Mouse (Mus musculus): ENCODE measurements at regions not wholly inside any gene's neighbourhood (a gene's known extent, or its start where the extent isn't known, plus 50 kb on each side); places are given as distances from the start of the nearest gene placed in this dataset.

GRCm38 (mm10) chr16:76223716-76224115 is 149.9 kb downstream of the Nrip1 start:
- WGBS = 56% methylated on average over 4 of the region's 4 CpGs
- H3K36me3 ChIP-seq (ENCODE audit: control insufficient read depth, insufficient read depth, low read length) = no peaks in the 10 kb centered on the region
- H3K4me1 ChIP-seq (ENCODE audit: control insufficient read depth, insufficient read depth, insufficient read length, low read length) = peaks cover 32% of the 10 kb centered on the region; the same call in 1 of the 2 replicates
- TF ChIP-seq POLR2A (IDR thresholded peaks at IDR 0.05; ENCODE audit: low read depth, low read length) (no peak), CTCF (IDR thresholded peaks at IDR 0.05; ENCODE audit: extremely low read depth, insufficient read length, insufficient replicate concordance, low read depth, low read length) (no peak)
- peak overlapping the region; percentile 92 for H3K27ac ChIP-seq (ENCODE audit: insufficient read depth, low read depth, low read length)
- no peak overlapping the region for H3K4me3 ChIP-seq (ENCODE audit: low read depth, low read length)
- no peaks in the 10 kb centered on the region for H3K27me3 ChIP-seq (ENCODE audit: control insufficient read depth, insufficient read depth, low read length)

GRCm38 (mm10) chr16:76222960-76223359 is 150.7 kb downstream of the Nrip1 start:
- Histone ChIP-seq H3K27ac (ENCODE audit: insufficient read depth, low read depth, low read length) (peak overlapping the region; percentile 92), H3K27me3 (ENCODE audit: control insufficient read depth, insufficient read depth, low read length) (no peaks in the 10 kb centered on the region), H3K36me3 (ENCODE audit: control insufficient read depth, insufficient read depth, low read length) (no peaks in the 10 kb centered on the region), H3K4me1 (ENCODE audit: control insufficient read depth, insufficient read depth, insufficient read length, low read length) (peaks cover 35% of the 10 kb centered on the region; the same call in 1 of the 2 replicates), H3K4me3 (ENCODE audit: low read depth, low read length) (no peak overlapping the region)
- WGBS = 57% methylated on average over 5 of the region's 5 CpGs
- no peak for TF ChIP-seq CTCF (IDR thresholded peaks at IDR 0.05; ENCODE audit: extremely low read depth, insufficient read length, insufficient replicate concordance, low read depth, low read length)
- no peak for TF ChIP-seq POLR2A (IDR thresholded peaks at IDR 0.05; ENCODE audit: low read depth, low read length)

- Histone ChIP-seq H3K27ac (ENCODE audit: insufficient read depth, low read depth, low read length) (no peak overlapping the region), H3K27me3 (ENCODE audit: control insufficient read depth, insufficient read depth, low read length) (no peaks in the 10 kb centered on the region), H3K4me3 (ENCODE audit: low read depth, low read length) (no peak overlapping the region), H3K36me3 (ENCODE audit: control insufficient read depth, insufficient read depth, low read length) (no peaks in the 10 kb centered on the region), H3K4me1 (ENCODE audit: control insufficient read depth, insufficient read depth, insufficient read length, low read length) (peaks cover 24% of the 10 kb centered on the region; the same call in 1 of the 2 replicates)
- TF ChIP-seq POLR2A (IDR thresholded peaks at IDR 0.05; ENCODE audit: low read depth, low read length) (no peak), CTCF (IDR thresholded peaks at IDR 0.05; ENCODE audit: extremely low read depth, insufficient read length, insufficient replicate concordance, low read depth, low read length) (no peak)
- 76% methylated on average over 3 of the region's 3 CpGs for WGBS
Observed at GRCm38 (mm10) chr16:76220466-76220865, 153.2 kb downstream of the Nrip1 start.

- no peaks in the 10 kb centered on the region for H3K27me3 ChIP-seq (ENCODE audit: control insufficient read depth, insufficient read depth, low read length)
- H3K4me3 ChIP-seq (ENCODE audit: low read depth, low read length) = no peak overlapping the region
- H3K4me1 ChIP-seq (ENCODE audit: control insufficient read depth, insufficient read depth, insufficient read length, low read length) = peaks cover 20% of the 10 kb centered on the region; the same call in 1 of the 2 replicates
- TF ChIP-seq CTCF (IDR thresholded peaks at IDR 0.05; ENCODE audit: extremely low read depth, insufficient read length, insufficient replicate concordance, low read depth, low read length) (no peak), POLR2A (IDR thresholded peaks at IDR 0.05; ENCODE audit: low read depth, low read length) (no peak)
- H3K27ac ChIP-seq (ENCODE audit: insufficient read depth, low read depth, low read length) = no peak overlapping the region
- no peaks in the 10 kb centered on the region for H3K36me3 ChIP-seq (ENCODE audit: control insufficient read depth, insufficient read depth, low read length)
Observed at GRCm38 (mm10) chr16:76219233-76219632, 154.4 kb downstream of the Nrip1 start.

GRCm38 (mm10) chr16:76218310-76219170 is 155.1 kb downstream of the Nrip1 start:
- Histone ChIP-seq H3K4me1 (ENCODE audit: control insufficient read depth, insufficient read depth, insufficient read length, low read length) (peaks cover 14% of the 10 kb centered on the region; the same call in 1 of the 2 replicates), H3K27me3 (ENCODE audit: control insufficient read depth, insufficient read depth, low read length) (no peaks in the 10 kb centered on the region), H3K27ac (ENCODE audit: insufficient read depth, low read depth, low read length) (peak overlapping the region; percentile 31; the same call in 1 of the 2 replicates), H3K36me3 (ENCODE audit: control insufficient read depth, insufficient read depth, low read length) (no peaks in the 10 kb centered on the region), H3K4me3 (ENCODE audit: low read depth, low read length) (no peak overlapping the region)
- 70% methylated on average over 11 of the region's 11 CpGs for WGBS
- TF ChIP-seq POLR2A (IDR thresholded peaks at IDR 0.05; ENCODE audit: low read depth, low read length) = no peak
- no peak for TF ChIP-seq CTCF (IDR thresholded peaks at IDR 0.05; ENCODE audit: extremely low read depth, insufficient read length, insufficient replicate concordance, low read depth, low read length)

GRCm38 (mm10) chr16:76216184-76216583 is 157.4 kb downstream of the Nrip1 start:
- H3K4me3 ChIP-seq (ENCODE audit: low read depth, low read length) = no peak overlapping the region
- no peaks in the 10 kb centered on the region for H3K36me3 ChIP-seq (ENCODE audit: control insufficient read depth, insufficient read depth, low read length)
- no peak overlapping the region for H3K27ac ChIP-seq (ENCODE audit: insufficient read depth, low read depth, low read length)
- TF ChIP-seq POLR2A (IDR thresholded peaks at IDR 0.05; ENCODE audit: low read depth, low read length) (no peak), CTCF (IDR thresholded peaks at IDR 0.05; ENCODE audit: extremely low read depth, insufficient read length, insufficient replicate concordance, low read depth, low read length) (no peak)
- WGBS = 57% methylated on average over 8 of the region's 9 CpGs
- H3K4me1 ChIP-seq (ENCODE audit: control insufficient read depth, insufficient read depth, insufficient read length, low read length) = peaks cover 5% of the 10 kb centered on the region; the same call in 1 of the 2 replicates
- no peaks in the 10 kb centered on the region for H3K27me3 ChIP-seq (ENCODE audit: control insufficient read depth, insufficient read depth, low read length)

- TF ChIP-seq POLR2A (IDR thresholded peaks at IDR 0.05; ENCODE audit: low read depth, low read length) = no peak
- no peak for TF ChIP-seq CTCF (IDR thresholded peaks at IDR 0.05; ENCODE audit: extremely low read depth, insufficient read length, insufficient replicate concordance, low read depth, low read length)
- no peak overlapping the region for H3K4me3 ChIP-seq (ENCODE audit: low read depth, low read length)
- no peaks in the 10 kb centered on the region for H3K36me3 ChIP-seq (ENCODE audit: control insufficient read depth, insufficient read depth, low read length)
- WGBS = 81% methylated on average over 5 of the region's 5 CpGs
- H3K27me3 ChIP-seq (ENCODE audit: control insufficient read depth, insufficient read depth, low read length) = no peaks in the 10 kb centered on the region
- no peak overlapping the region for H3K27ac ChIP-seq (ENCODE audit: insufficient read depth, low read depth, low read length)
- peaks cover 5% of the 10 kb centered on the region; the same call in 1 of the 2 replicates for H3K4me1 ChIP-seq (ENCODE audit: control insufficient read depth, insufficient read depth, insufficient read length, low read length)
Observed at GRCm38 (mm10) chr16:76215558-76215957, 158.1 kb downstream of the Nrip1 start.
